Mouse (Mus musculus): Measurements from ENCODE around the gene Utp15.

Utp15 gene

DNA sequence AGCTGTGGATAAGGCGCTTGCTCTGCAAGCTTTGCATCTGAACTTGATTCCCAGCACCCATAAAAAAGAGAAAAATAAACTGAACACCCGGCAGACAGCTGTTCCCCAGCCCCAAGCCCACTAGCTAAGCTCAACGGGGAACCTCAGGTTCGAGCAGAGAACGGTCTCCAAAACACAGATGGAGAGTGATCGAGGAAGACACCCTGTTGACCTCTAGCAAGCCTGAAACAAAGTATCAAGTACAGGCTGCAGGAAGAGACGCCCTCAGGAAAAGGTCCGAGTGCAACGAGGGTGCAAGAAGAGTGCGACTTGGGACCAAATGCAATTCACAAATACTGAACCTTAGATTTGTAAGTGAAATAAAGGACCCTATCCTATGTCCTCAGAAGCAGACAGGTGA is 13.2 kb downstream of the Utp15 start:
- no peak for DNase-seq (ENCODE audit: low spot score)

DNA sequence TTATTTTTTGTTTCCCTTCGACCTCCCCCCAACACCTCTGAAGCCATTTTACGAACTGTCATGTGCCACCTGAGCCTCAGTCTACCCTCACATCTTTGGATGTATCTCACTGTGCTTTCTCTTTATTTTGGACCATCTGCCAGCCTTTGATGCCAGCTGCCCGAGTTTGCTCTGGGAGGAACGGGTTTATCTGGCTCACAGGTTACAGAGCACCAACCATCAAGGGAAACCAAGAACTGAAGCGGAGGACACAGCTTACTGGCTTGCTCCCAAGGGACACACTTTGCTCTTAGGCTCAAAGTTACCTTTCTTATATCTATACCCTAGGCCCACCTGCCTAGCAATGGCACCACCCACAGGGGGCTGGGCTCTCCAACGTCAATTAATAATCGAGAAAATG is 17.5 kb downstream of the Utp15 start:
- DNase-seq (ENCODE audit: low spot score) = no peak

DNA sequence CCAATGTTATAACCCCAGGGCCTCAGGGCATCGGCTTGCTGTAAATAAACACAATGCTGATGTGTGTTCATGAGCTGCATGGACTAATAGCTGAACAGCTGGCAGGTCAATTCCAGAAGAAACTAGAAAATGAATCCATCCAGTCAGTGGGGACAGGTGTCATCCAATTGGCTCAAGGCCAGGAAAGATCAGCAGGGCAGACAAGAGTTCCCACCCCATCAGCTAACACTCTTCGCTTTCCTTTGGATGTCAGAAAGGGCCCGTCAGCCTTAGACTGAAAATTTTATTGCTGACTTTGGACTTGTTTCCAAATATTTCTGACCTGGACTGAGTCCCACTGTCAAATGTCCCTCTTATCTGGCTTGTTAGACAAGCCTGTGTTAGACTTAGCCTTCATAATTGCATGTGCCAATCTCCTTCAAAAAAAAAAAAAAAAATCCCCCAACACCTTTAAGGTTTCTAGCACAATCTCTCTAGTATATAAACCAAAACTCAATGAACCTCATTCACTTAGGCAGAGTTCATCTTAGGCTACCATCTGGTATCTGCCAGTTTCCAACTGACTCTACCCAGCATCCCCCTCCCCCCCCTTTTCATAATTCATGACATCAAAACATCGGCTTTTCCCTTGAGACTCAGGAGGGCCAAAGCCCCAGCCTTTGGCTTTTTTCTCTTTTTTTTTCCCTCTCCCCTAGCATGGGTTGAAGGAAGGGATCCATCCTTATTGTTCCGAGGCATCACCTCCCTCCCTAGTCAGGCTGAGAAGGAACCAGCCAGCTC is 18.1 kb downstream of the Utp15 start:
- DNase-seq (ENCODE audit: low spot score) = no peak

DNA sequence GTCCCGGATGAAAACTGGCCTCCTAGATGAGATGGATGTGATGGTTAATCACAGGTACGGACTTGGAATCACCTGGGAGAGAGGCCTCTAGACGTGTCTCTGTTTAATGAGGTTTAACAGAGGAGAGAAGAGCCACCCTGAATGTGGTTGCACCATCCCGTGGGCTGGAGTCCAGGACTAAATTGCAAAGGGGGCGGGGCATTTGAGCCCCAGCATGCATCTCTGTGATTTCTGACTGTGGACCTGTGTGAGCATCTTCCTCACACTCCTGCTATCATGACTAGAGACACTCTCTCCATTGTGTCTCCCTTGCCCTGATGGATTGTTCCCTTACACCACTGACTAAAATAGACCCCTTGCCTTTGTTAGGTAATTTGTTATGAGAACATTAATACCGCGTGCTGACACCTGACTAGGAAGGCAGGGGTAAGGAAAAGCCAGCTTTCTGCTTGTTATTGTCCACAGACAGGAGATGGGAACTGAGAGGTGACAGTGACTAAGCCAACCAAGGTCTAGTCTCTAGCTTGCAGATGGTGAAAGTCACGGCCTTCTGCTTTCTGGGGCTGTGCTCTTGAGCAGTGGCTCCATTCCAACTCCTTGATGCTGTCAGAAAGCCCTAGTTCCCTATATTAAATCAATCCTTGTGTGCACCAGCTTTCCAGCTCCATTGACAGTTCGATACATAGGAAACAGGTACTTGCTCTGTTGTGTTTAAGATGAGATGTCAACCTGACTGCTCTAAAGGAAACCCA is 21.1 kb downstream of the Utp15 start:
- no peak for DNase-seq (ENCODE audit: low spot score)

DNA sequence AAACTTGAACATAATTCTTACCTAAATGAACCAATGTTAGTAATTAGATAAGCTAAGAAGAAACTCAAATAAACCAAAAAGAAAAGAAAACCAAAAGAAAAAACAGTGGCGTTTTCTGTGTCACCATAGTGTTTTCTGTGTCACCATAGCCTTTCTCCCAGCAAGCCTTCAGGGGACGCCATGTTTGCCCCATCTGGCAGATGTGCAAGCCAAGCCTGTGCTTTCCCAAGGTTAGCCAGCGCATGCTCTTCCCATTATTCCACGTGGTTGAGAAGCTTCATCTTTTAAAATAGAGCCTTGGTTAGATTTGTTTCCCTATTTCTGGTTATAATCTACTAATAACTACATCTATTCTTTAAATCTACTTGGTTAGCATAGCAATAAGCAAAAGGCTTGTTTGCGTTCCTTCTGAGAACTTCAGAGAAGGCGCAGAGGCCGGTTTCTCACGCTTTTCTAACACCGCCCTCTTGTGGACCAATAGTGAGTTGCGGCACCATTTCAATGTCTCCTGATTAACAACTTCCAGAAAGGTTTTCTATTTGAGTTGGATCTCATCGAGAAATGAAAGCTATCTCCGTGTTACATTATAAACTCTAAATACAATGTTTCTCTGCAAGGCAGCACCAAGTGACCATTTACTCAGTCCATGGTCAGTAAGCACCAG is 22.7 kb downstream of the Utp15 start:
- peak; percentile 65 for DNase-seq (ENCODE audit: low spot score)

DNA sequence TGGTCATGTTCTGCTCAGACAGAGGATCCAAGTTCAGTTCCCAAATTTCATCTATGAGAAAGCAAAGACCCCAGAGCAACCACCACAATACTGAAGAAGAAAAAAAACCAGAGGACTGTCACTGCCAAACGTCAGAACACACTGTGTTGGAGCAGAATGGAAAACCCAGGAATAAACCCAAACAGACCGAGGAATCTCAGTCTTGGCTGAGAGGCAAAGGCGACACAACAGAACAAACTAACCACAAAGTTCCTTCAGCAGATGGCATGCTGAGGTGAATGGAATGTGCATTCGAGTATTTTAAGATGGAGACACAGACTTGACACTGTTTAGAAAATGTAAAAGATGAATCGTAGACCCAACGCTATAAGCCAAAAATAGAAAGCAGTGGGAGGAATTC is 27.4 kb downstream of the Utp15 start:
- DNase-seq (ENCODE audit: low spot score) = no peak

DNA sequence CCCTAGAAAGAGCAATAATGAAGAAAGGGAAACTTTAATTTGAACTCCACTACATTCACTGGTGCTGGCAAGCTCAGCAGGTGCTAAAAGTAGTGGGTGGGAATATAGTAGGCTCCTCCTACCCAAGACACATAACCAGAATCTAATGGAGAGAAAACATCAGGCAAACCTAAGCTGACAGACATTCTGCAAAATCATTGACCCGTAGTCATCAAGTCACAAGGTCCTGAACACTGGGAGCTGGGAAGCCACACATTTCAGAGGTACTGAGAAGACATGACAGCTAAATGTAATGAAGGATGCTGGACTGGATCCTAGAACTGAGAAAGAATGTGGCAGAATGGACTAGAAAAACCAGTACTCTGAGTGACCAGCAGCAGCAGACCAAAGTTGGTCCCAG is 32.3 kb downstream of the Utp15 start:
- DNase-seq (ENCODE audit: low spot score) = no peak

DNA sequence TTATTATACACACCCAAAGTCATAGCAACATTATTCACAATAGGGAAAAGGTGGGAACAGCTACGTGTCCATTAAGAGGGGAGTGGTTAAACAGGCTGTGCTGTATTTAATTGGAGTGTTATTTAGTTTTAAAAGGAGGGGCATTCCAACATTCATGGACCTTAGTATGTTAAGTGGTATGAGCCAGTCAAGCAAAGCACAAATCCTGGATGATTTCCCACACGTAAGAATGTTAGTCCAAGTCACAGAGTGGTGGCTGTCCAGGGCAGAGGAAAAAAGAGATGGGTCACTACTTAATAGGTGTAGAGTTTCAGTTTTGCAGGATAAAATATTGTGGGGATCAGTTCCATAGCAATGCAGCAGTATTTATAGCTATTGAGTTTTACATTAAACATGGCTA is 36.6 kb downstream of the Utp15 start:
- no peak for DNase-seq (ENCODE audit: low spot score)

DNA sequence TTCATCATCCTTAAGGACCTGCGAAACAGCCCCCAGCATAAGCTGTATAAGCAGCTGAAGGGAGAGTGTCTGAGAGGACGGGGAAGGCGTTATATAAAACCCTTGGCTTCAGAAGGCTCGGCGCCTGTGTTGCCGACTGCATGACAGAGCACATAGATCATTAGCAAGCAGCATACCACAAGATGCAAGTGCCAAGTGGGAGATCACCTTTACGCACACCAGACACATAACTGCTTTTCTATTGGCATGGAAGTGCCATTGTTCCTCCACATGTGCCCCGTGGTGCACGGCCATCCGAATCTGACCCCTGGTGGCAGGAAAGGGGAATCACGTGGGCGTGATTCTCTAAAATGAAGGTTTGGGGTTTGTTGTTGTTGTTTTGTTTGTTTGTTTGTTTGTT is 40.0 kb downstream of the Utp15 start:
- peak; percentile 25 for DNase-seq (ENCODE audit: low spot score)

DNA sequence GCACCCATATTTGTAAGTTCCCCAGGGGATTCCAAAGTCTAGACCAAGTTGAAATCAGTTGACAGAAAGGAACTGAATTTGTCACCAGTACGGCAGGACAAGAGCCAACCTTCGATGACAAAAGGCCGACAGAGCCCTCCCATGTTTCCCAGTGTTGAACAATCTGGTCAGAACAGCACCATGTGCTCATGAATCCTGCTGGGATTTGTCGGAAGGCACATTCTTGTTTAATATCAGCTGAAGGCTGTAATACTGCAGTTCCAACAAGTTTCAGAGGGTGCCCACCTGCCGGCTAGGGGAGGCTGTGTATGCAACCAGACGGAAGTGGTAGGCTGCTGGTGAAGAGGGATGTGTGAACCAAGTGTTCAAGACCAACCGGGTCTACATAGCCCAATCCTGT is 52.7 kb downstream of the Utp15 start:
- DNase-seq (ENCODE audit: low spot score) = no peak

DNA sequence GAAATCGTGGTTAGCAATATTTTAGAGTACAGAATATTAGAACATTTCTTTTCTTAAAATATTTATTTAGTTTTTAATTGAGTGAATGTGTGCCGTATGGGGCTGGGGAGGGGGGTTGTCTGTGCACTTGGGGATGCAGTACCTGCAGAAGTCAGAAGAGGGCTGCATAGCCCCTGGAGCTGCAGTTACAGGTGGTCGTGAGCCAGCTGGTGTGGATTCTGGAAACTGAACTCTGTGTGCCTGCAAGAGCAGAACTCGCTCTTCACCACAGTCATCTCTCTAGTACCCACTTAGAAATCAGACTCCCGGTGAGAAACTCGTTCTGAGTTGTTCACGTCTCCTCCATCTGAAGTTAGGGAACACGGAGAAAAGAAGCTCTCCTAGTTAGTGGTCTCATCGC is 54.0 kb downstream of the Utp15 start:
- DNase-seq (ENCODE audit: low spot score) = no peak

DNA sequence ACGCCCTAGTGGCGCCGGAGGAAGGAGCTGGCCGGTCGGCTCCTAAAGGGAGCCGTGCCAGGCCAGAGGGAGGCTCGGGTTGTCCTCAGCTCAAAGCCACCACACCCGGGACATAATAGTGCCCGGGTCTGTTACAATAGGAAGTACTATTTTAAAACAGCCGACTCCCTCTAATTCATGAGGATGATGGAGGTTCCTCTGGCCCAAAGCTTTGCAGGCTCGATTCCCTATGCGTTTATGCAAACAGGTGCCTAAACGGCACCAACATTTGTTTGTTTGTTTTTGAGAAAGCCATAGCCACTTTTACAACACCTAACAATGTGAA is 56.3 kb downstream of the Utp15 start:
- DNase-seq (ENCODE audit: low spot score) = no peak

DNA sequence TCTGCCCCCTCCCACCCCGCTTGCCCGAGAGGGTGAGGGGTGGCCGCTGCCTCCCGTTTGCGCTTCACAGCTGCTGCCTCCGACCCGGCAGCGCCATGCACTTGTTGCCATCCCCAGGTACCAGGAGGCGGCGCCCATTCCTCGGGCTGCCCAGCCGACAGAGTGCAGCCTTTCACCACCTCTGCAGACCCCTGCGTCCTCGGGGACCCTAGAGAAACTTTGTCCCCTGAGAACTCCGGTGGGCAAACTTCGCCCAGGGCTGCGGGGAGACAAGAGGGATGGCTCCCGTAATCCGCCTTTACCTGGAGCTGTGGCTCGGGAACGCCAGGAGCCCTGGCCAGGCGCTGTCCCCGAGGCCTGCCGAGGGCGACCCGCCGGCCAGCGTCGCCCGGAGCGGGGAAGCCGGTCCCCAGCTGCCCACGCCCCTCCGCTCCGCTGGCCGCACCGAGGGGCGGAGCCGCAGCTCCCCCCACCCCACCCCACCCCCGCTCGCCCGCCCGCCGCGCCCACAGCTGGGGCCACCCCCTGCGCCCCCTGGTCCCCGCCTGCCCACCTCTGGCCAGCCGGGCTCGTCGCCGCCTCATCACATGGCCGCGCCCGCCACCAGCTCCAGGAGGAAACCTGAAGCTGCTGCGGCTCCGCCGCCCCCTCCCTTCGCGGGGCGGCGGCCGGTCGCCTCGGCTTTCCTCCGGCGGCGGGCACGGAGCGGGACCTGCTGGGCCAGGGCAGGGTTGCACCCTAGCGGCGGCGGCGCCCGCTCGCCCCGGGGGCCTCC is 56.9 kb downstream of the Utp15 start, which contains the start of gene Arhgef28:
TSS of gene Arhgef28 (minus strand) at position 669 of the 775 bp plus-strand sequence.
- peak; percentile 89 for DNase-seq (ENCODE audit: low spot score)

DNA sequence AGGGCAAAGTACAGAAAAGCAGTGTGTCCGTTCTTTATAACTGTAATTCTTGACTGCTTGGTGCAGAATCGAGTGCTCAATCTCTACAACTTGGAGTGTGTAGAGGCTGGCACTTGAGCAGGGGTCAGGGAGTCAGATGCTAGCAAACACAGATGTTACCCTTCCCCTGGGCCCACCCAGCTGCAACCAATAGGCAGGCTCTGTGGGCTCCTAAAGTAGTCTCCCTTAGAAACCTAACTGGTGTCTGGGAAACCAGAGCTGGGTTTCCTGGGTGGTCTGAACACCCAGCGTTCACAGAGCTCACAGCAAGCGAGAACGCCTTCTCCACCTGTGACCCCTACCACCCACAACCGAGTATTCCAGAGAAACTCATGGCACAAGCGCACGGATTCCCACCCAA is 57.7 kb downstream of the Utp15 start:
- no peak for DNase-seq (ENCODE audit: low spot score)

DNA sequence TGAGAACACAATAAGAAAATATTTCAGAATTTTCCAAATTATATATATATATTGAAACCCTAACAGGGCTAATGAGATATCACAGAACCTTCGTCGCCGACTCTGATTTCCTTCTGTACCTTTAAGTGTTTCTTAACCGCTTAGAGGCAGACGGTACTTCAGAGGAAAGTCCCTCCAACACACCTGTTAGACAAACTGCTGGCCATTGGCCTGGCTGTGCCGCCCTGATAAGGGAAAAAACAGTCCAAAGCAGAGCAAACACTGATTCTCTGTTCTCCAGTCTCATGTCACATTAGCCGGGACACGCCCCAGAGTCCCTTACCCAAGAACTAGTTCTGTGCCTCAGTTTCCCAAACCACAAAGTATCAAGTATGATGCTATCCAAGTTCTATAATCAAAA is 58.5 kb downstream of the Utp15 start:
- no peak for DNase-seq (ENCODE audit: low spot score)

DNA sequence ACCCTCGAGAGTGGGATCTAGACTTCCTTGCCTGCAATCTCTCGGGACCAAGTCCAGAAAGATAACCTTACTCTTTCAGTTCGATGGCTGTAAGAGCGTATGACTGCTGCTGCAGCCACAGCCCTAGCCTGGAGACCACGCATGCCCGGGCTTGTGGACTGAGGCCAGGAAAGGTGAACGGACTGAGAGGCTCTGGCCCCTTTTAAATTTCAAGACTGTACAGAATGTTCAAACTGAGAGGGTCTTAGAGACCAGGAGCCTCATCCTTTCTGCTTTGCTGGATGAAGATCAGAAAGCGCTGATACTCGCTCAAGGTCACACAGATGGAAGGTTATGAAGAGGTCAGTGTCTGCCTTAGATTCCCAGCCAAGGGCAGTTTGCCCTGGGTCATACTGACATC is 61.4 kb downstream of the Utp15 start:
- DNase-seq (ENCODE audit: low spot score) = no peak

All from ovary, postnatal 36 days (tissue).